In genomic region chr3:148429012-148429865, GRCm38 (mm10) we compare ENCODE assay signal across 15 mouse cellular contexts.
DNase-seq lines count a peak whose midpoint lies in the region; ATAC-seq and TF ChIP-seq lines count a peak whose summit lies in the region.
"Had no signal": no experiment of that assay in that cellular context is flagged by ENCODE, and none has a peak within 500 bp of the region (broad histone marks: within the 10 kb centered on the region; RNA-seq: fewer than 3 reads in every experiment).

No protein-coding gene starts in this region.

- no peak overlapping the region for H3K4me3 ChIP-seq in limb, embryonic 14.5 days (replicated peaks; ENCODE audit: low read length)
- no peak overlapping the region for H3K4me3 ChIP-seq in limb, embryonic 10.5 days
- H3K4me3 ChIP-seq: heart, embryonic 15.5 days; liver, embryonic 13.5 days; midbrain, embryonic 13.5 days had no signal

- H3K9ac ChIP-seq in limb, embryonic 14.5 days (ENCODE audit: low read depth, low read length, severe bottlenecking), result no peak overlapping the region
- H3K9ac ChIP-seq: heart, embryonic 15.5 days; liver, embryonic 13.5 days; midbrain, embryonic 13.5 days had no signal

- no peak for ATAC-seq in limb, embryonic 14.5 days (ENCODE audit: low FRiP score, low read depth)
- ATAC-seq: midbrain, embryonic 13.5 days had no signal

- H3K4me2 ChIP-seq in limb, embryonic 14.5 days (replicated peaks; ENCODE audit: low read depth, low read length, severe bottlenecking), result no peak overlapping the region
- H3K4me2 ChIP-seq: heart, embryonic 15.5 days; liver, embryonic 13.5 days; midbrain, embryonic 13.5 days had no signal

- 0 out of 2 replicates have a peak, but pooled peaks cover 19% of the 10 kb centered on the region for H3K27me3 ChIP-seq in limb, embryonic 14.5 days (ENCODE audit: control insufficient read depth, insufficient read depth, low read length)
- peaks cover 26% of the 10 kb centered on the region; the same call in 1 of the 2 replicates for H3K27me3 ChIP-seq in limb, embryonic 10.5 days (ENCODE audit: low read depth, poor library complexity, severe bottlenecking)
- H3K27me3 ChIP-seq: liver, embryonic 13.5 days had no signal

- no peaks in the 10 kb centered on the region for H3K36me3 ChIP-seq in limb, embryonic 14.5 days (ENCODE audit: control insufficient read depth, insufficient read depth, low read length)
- no peaks in the 10 kb centered on the region for H3K36me3 ChIP-seq in limb, embryonic 10.5 days
- H3K36me3 ChIP-seq: heart, embryonic 15.5 days; liver, embryonic 13.5 days; midbrain, embryonic 13.5 days had no signal

- TF ChIP-seq POLR2A in limb, embryonic 14.5 days (IDR thresholded peaks at IDR 0.05; ENCODE audit: borderline replicate concordance, extremely low read depth, insufficient read depth, insufficient read length), result no peak

- WGBS in limb, embryonic 14.5 days, result 74% methylated on average over 10 of the region's 10 CpGs
- 89% methylated on average over 10 of the region's 10 CpGs for WGBS in limb, embryonic 10.5 days

- H3K27ac ChIP-seq in limb, embryonic 14.5 days (replicated peaks; ENCODE audit: low read depth, low read length), result no peak overlapping the region
- no peak overlapping the region for H3K27ac ChIP-seq in limb, embryonic 10.5 days
- H3K27ac ChIP-seq: heart, embryonic 15.5 days; liver, embryonic 13.5 days; macrophage; midbrain, embryonic 13.5 days had no signal

- peak; percentile 5 for DNase-seq in cerebellum, adult 9-10 months
- DNase-seq in cerebellum, adult 8-10 months, result no peak
- DNase-seq in limb, embryonic 14.5 days (ENCODE audit: low spot score), result peak; percentile 61
- no peak for DNase-seq in limb, embryonic 10.5 days (ENCODE audit: low spot score)
- peak; percentile 67 for DNase-seq in 3T3-L1 (ENCODE audit: low read depth, low spot score)
- peak; percentile 45 for DNase-seq in adrenal gland, postnatal 14 days
- no peak for DNase-seq in layer of hippocampus, adult 11-12 months (ENCODE audit: low spot score)
- no peak for DNase-seq in right cerebral cortex, postnatal 4 days
- DNase-seq: heart, adult 11 months; kidney, postnatal 10 days; liver, embryonic 13.5 days; thymus, adult 18-20 months had no signal

- 0 out of 2 replicates have a peak, but pooled peaks cover 3% of the 10 kb centered on the region for H3K4me1 ChIP-seq in limb, embryonic 14.5 days (ENCODE audit: control insufficient read depth, insufficient read depth, low read length)
- H3K4me1 ChIP-seq in limb, embryonic 10.5 days, result peaks cover 7% of the 10 kb centered on the region; the same call in 1 of the 2 replicates
- H3K4me1 ChIP-seq: heart, embryonic 15.5 days; liver, embryonic 13.5 days had no signal

- no peaks in the 10 kb centered on the region for H3K9me3 ChIP-seq in limb, embryonic 14.5 days (ENCODE audit: control insufficient read depth, low read length)
- no peaks in the 10 kb centered on the region for H3K9me3 ChIP-seq in limb, embryonic 10.5 days (replicated peaks)
- H3K9me3 ChIP-seq: heart, embryonic 15.5 days; liver, embryonic 13.5 days; midbrain, embryonic 13.5 days had no signal

Comparison
In these comparisons a context has a peak if more than half of its experiments do, and no peak if none do; other contexts are left out.
1. DNase-seq: peak in cerebellum, adult 9-10 months (single experiment), limb, embryonic 14.5 days (single experiment), 3T3-L1 (single experiment) and adrenal gland, postnatal 14 days (single experiment); none in cerebellum, adult 8-10 months (single experiment), limb, embryonic 10.5 days (single experiment), layer of hippocampus, adult 11-12 months (single experiment) and right cerebral cortex, postnatal 4 days (single experiment).